Mouse (Mus musculus) limb, embryonic 14.5 days (tissue): Measurements from ENCODE around the gene Zfp953. TPM values are rescaled to one million over a fixed set of nuclear protein-coding genes. Genes with fewer than 3 reads are reported as not detected.
A peak's percentile ranks its signal among the peaks of the same experiment; 100 is the strongest.
"Not testable (repeated sequence)": the region's sequence is repeated elsewhere in the genome, so short reads cannot be mapped to it uniquely, and the experiment has no call there.

Source experiments
- ATAC-seq: fragments of 200-750 bp; cut with Nextera tagmentation; 2 replicates; pipeline ENCODE4 v1.8.0; 2017; ENCODE audit warnings: low read depth, moderate number of reproducible peaks, moderate TSS enrichment; ENCODE audit not compliant: low FRiP score
- DNase-seq: peaks from one replicate; pipeline ENCODE4 v3.0.0-alpha.2; 2015; ENCODE audit warnings: low spot score
- H3K27ac ChIP-seq: fragments of 300-500 bp; sonication (generic); replicated peaks from 2 replicates; pipeline ENCODE4 v1.5.1; 2014; ENCODE audit warnings: low read depth, mild to moderate bottlenecking, low read length, moderate library complexity, mixed read lengths
- H3K27me3 ChIP-seq: fragments of 300-500 bp; sonication (generic); 2 replicates; pipeline ENCODE4 v1.6.1; 2014; ENCODE audit warnings: low read length, mixed read lengths; ENCODE audit not compliant: control insufficient read depth, insufficient read depth
- H3K36me3 ChIP-seq: fragments of 300-500 bp; sonication (generic); 2 replicates; pipeline ENCODE4 v1.6.1; 2014; ENCODE audit warnings: mild to moderate bottlenecking, low read length, moderate library complexity, mixed read lengths; ENCODE audit not compliant: control insufficient read depth, insufficient read depth
- H3K4me1 ChIP-seq: fragments of 300-500 bp; sonication (generic); 2 replicates; pipeline ENCODE4 v1.6.1; 2014; ENCODE audit warnings: antibody characterized with exemption, low read length, mixed read lengths; ENCODE audit not compliant: control insufficient read depth, insufficient read depth
- H3K4me2 ChIP-seq: fragments of 300-500 bp; sonication (generic); replicated peaks from 2 replicates; pipeline ENCODE4 v1.6.1; 2014; ENCODE audit warnings: low read depth, mild to moderate bottlenecking, low read length, moderate library complexity; ENCODE audit not compliant: severe bottlenecking
- H3K4me3 ChIP-seq: fragments of 300-500 bp; sonication (generic); replicated peaks from 2 replicates; pipeline ENCODE4 v1.5.1; 2014; ENCODE audit warnings: low read length
- H3K9ac ChIP-seq: fragments of 300-500 bp; sonication (generic); 2 replicates; pipeline ENCODE4 v1.6.1; 2014; ENCODE audit warnings: mild to moderate bottlenecking, low read depth, low read length, moderate library complexity; ENCODE audit not compliant: severe bottlenecking
- H3K9me3 ChIP-seq: fragments of 300-500 bp; sonication (generic); 2 replicates; pipeline ENCODE4 v1.6.1; 2016; ENCODE audit warnings: low read length; ENCODE audit not compliant: control insufficient read depth
- POLR2A ChIP-seq: fragments of 200-500 bp; IDR thresholded peaks from 2 replicates; pipeline ENCODE4 v1.8.0; 2012; ENCODE audit warnings: inconsistent platforms, mild to moderate bottlenecking, moderate library complexity, borderline replicate concordance; ENCODE audit not compliant: insufficient read depth, insufficient read length; ENCODE audit errors: extremely low read depth
- WGBS: fragments of 180-500 bp; shearing (Covaris S2); extraction: QIAGEN DNeasy Blood & Tissue Kit; methylation state at CpG from one replicate; pipeline ENCODE4 v1.1.7; 2014; 5-methylcytosine and 5-hydroxymethylcytosine counted together
- polyA plus RNA-seq, 2 experiments: library from polyadenylated mRNA; depleted of rRNA in 1 of 2; stranded (reverse) in 1 of 2; unstranded in 1 of 2; fragments of >200 nt; fragmentation: Nextera tagmentation in 1 of 2; extraction: Ambion mirVana in 1 of 2; gene quantifications; 2 replicates each; pipeline versions ENCODE4 v1.2.1 to v1.2.3; 2012 to 2014

The Zfp953 gene
- polyA plus RNA-seq (2012; rRNA removed): 0.95 and 0.99 TPM in 2 replicates
- 1.4 and 1.5 TPM in 2 replicates for polyA plus RNA-seq (2014; fragmentation: Nextera tagmentation; extraction: Ambion mirVana)

GRCm38 (mm10) chr13:67360131-67360744, at the start of gene Zfp953, which contains the start of gene Gm28044:
Gene Zfp953 (minus strand): TSS chr13:67360605.
Gene Gm28044 (minus strand): TSS chr13:67360536.
- Histone ChIP-seq H3K4me1 (no peaks in the 10 kb centered on the region), H3K27ac (peak within 1 kb of the TSS; percentile 11; the same call in 1 of the 2 replicates), H3K27me3 (no peaks in the 10 kb centered on the region), H3K9me3 (no peaks in the 10 kb centered on the region), H3K4me3 (peak within 1 kb of the TSS; percentile 59), H3K9ac (peak within 1 kb of the TSS; percentile 68), H3K36me3 (no peaks in the 10 kb centered on the region), H3K4me2 (peak within 1 kb of the TSS; percentile 50)
- no peak for TF ChIP-seq POLR2A
- WGBS: under 1% methylated on average over 15 of the region's 15 CpGs
- DNase-seq: peak; percentile 93
- ATAC-seq: peak; percentile 95

GRCm38 (mm10) chr13:67399183-67399903, 38.9 kb upstream of the Zfp953 start, which contains the start of gene Zfp429:
Gene Zfp429 (minus strand): TSS chr13:67399819.
- WGBS: 4% methylated on average over 14 of the region's 16 CpGs
- H3K9ac ChIP-seq: peak within 1 kb of the TSS; percentile 62
- H3K36me3 ChIP-seq, H3K27ac ChIP-seq, H3K9me3 ChIP-seq, H3K27me3 ChIP-seq, H3K4me1 ChIP-seq: not testable (repeated sequence)
- DNase-seq (peak; percentile 80), ATAC-seq (peak; percentile 95)
- H3K4me2 ChIP-seq: peak within 1 kb of the TSS; percentile 45
- TF ChIP-seq POLR2A: 0 out of 2 replicates have a peak, but pooled peaks have one; percentile 31
- H3K4me3 ChIP-seq: peak within 1 kb of the TSS; percentile 54

GRCm38 (mm10) chr13:67376255-67376654, 15.8 kb upstream of the Zfp953 start:
- DNase-seq, H3K4me1 ChIP-seq, H3K9ac ChIP-seq, ATAC-seq, H3K27ac ChIP-seq, H3K36me3 ChIP-seq, H3K4me3 ChIP-seq, H3K9me3 ChIP-seq, H3K27me3 ChIP-seq, H3K4me2 ChIP-seq: not testable (repeated sequence)
- WGBS: 82% methylated on average over 3 of the region's 3 CpGs

GRCm38 (mm10) chr13:67375050-67375911, 14.9 kb upstream of the Zfp953 start, which contains the start of the genes Gm28041 and Zfp456:
Gene Gm28041 (minus strand): TSS chr13:67375733.
Gene Zfp456 (minus strand): TSS chr13:67375810.
- peak within 1 kb of the TSS; percentile 45 for H3K4me2 ChIP-seq
- H3K9ac ChIP-seq: peak within 1 kb of the TSS; percentile 40
- H3K4me3 ChIP-seq: peak within 1 kb of the TSS; percentile 41
- not testable (repeated sequence) for H3K4me1 ChIP-seq, H3K27ac ChIP-seq, H3K9me3 ChIP-seq, H3K36me3 ChIP-seq, H3K27me3 ChIP-seq
- ATAC-seq (peak; percentile 90), DNase-seq (peak; percentile 71)
- WGBS: 21% methylated on average over 13 of the region's 15 CpGs

GRCm38 (mm10) chr13:67351854-67352253, 8.6 kb downstream of the Zfp953 start:
- Histone ChIP-seq H3K36me3 (no peaks in the 10 kb centered on the region), H3K9me3 (no peaks in the 10 kb centered on the region), H3K4me2 (no peak overlapping the region), H3K27ac (no peak overlapping the region), H3K9ac (no peak overlapping the region), H3K27me3 (no peaks in the 10 kb centered on the region), H3K4me1 (no peaks in the 10 kb centered on the region), H3K4me3 (no peak overlapping the region)
- no peak for TF ChIP-seq POLR2A
- ATAC-seq: no peak
- no peak for DNase-seq
